In genomic region chr17:45733038-45733734, GRCm38 (mm10) we compare ENCODE assay signal across 9 mouse cellular contexts. TPM values are rescaled to one million over a fixed set of nuclear protein-coding genes. Genes with fewer than 3 reads are reported as not detected.
DNase-seq lines count a peak whose midpoint lies in the region; ATAC-seq and TF ChIP-seq lines count a peak whose summit lies in the region.
"Had no signal": no experiment of that assay in that cellular context is flagged by ENCODE, and none has a peak within 500 bp of the region (broad histone marks: within the 10 kb centered on the region; RNA-seq: fewer than 3 reads in every experiment).

No protein-coding gene starts in this region.

- TF ChIP-seq EP300 in lung, postnatal 0 days (IDR thresholded peaks at IDR 0.05), result no peak
- TF ChIP-seq EP300 in liver, embryonic 14.5 days (IDR thresholded peaks at IDR 0.05; ENCODE audit: low read depth), result no peak

- no peak overlapping the region for H3K9ac ChIP-seq in lung, postnatal 0 days (replicated peaks; ENCODE audit: low read depth)
- H3K9ac ChIP-seq in embryonic facial prominence, embryonic 12.5 days, result peak overlapping the region; percentile 55
- peak overlapping the region; percentile 71 for H3K9ac ChIP-seq in intestine, embryonic 16.5 days (ENCODE audit: low read depth, low read length)
- no peak overlapping the region for H3K9ac ChIP-seq in liver, embryonic 14.5 days (replicated peaks)

- TF ChIP-seq CTCF in lung, postnatal 0 days (IDR thresholded peaks at IDR 0.05), result no peak
- no peak for TF ChIP-seq CTCF in lung, adult 2 months (IDR thresholded peaks at IDR 0.05; ENCODE audit: insufficient read depth, low read length)
- TF ChIP-seq CTCF in liver, embryonic 14.5 days (IDR thresholded peaks at IDR 0.05; ENCODE audit: low read depth), result no peak

- no peak for ATAC-seq in lung, postnatal 0 days
- no peak for ATAC-seq in embryonic facial prominence, embryonic 12.5 days (ENCODE audit: insufficient number of reproducible peaks, insufficient read depth, low FRiP score, low TSS enrichment)
- ATAC-seq in intestine, embryonic 16.5 days, result no peak
- no peak for ATAC-seq in liver, embryonic 14.5 days (ENCODE audit: insufficient read depth)

- H3K4me2 ChIP-seq in lung, postnatal 0 days (replicated peaks; ENCODE audit: low read depth, low read length), result peak overlapping the region; percentile 65
- H3K4me2 ChIP-seq in embryonic facial prominence, embryonic 12.5 days (replicated peaks), result peak overlapping the region; percentile 79
- peak overlapping the region; percentile 92 for H3K4me2 ChIP-seq in intestine, embryonic 16.5 days (ENCODE audit: low read depth, low read length)
- peak overlapping the region; percentile 61 for H3K4me2 ChIP-seq in liver, embryonic 14.5 days (ENCODE audit: low read depth)

- no peak for DNase-seq in lung, postnatal 0 days (ENCODE audit: low spot score)
- DNase-seq in lung, adult 2 months, result no peak
- DNase-seq in liver, embryonic 14.5 days (ENCODE audit: low read depth in 3 of 3, low spot score in 3 of 3), result no peak
- DNase-seq in urinary bladder, postnatal 10 days (ENCODE audit: low spot score), result no peak
- no peak for DNase-seq in thymus, postnatal 36 days
- no peak for DNase-seq in urinary bladder, postnatal 25 days (ENCODE audit: low spot score)

- TF ChIP-seq POLR2A in lung, adult 2 months (IDR thresholded peaks at IDR 0.05; ENCODE audit: borderline replicate concordance, extremely low read depth, low read depth, low read length), result no peak

- 71% methylated on average over 19 of the region's 19 CpGs for WGBS in lung, postnatal 0 days
- 77% methylated on average over 19 of the region's 19 CpGs for WGBS in lung, adult 2 months
- 62% methylated on average over 19 of the region's 19 CpGs for WGBS in embryonic facial prominence, embryonic 12.5 days
- WGBS in intestine, embryonic 16.5 days, result 74% methylated on average over 19 of the region's 19 CpGs
- 54% methylated on average over 19 of the region's 19 CpGs for WGBS in liver, embryonic 14.5 days (ENCODE audit: insufficient replicate concordance)

- H3K36me3 ChIP-seq in lung, postnatal 0 days (ENCODE audit: insufficient read depth, low read length), result no peaks in the 10 kb centered on the region
- no peaks in the 10 kb centered on the region for H3K36me3 ChIP-seq in embryonic facial prominence, embryonic 12.5 days
- H3K36me3 ChIP-seq in intestine, embryonic 16.5 days (ENCODE audit: control insufficient read depth, insufficient read depth, low read length), result no peaks in the 10 kb centered on the region
- no peaks in the 10 kb centered on the region for H3K36me3 ChIP-seq in liver, embryonic 14.5 days (replicated peaks; ENCODE audit: control insufficient read depth, insufficient read depth, low read depth)

- no peak overlapping the region for H3K27ac ChIP-seq in lung, postnatal 0 days (ENCODE audit: low read length)
- H3K27ac ChIP-seq in embryonic facial prominence, embryonic 12.5 days, result no peak overlapping the region
- H3K27ac ChIP-seq in intestine, embryonic 16.5 days (ENCODE audit: low read length), result no peak overlapping the region; the same call in 1 of the 2 replicates
- H3K27ac ChIP-seq in liver, embryonic 14.5 days, result no peak overlapping the region

- H3K4me3 ChIP-seq in lung, postnatal 0 days (ENCODE audit: low read depth, low read length), result no peak overlapping the region
- no peak overlapping the region for H3K4me3 ChIP-seq in lung, adult 2 months (replicated peaks; ENCODE audit: extremely low read depth, low read depth, low read length)
- peak overlapping the region; percentile 26; the same call in 1 of the 2 replicates for H3K4me3 ChIP-seq in embryonic facial prominence, embryonic 12.5 days
- H3K4me3 ChIP-seq in intestine, embryonic 16.5 days (ENCODE audit: low read length), result peak overlapping the region; percentile 44; the same call in 1 of the 2 replicates
- H3K4me3 ChIP-seq in liver, embryonic 14.5 days (ENCODE audit: insufficient read depth in 1 of 2, low read depth in 2 of 2, low read length in 2 of 2), result no peak overlapping the region; a peak in 1 of 4 replicates

- peaks cover 19% of the 10 kb centered on the region; the same call in 1 of the 2 replicates for H3K4me1 ChIP-seq in lung, postnatal 0 days (ENCODE audit: insufficient read depth, low read depth, low read length)
- peaks cover 11% of the 10 kb centered on the region for H3K4me1 ChIP-seq in lung, adult 2 months (ENCODE audit: control insufficient read depth, insufficient read depth, low read length)
- H3K4me1 ChIP-seq in embryonic facial prominence, embryonic 12.5 days, result peaks cover 35% of the 10 kb centered on the region
- H3K4me1 ChIP-seq in intestine, embryonic 16.5 days (ENCODE audit: control insufficient read depth, insufficient read depth, low read length), result peaks cover 36% of the 10 kb centered on the region
- peaks cover 18 to 31% of the 10 kb centered on the region in 2 experiments for H3K4me1 ChIP-seq in liver, embryonic 14.5 days (replicated peaks; ENCODE audit: control insufficient read depth in 2 of 2, insufficient read depth in 2 of 2, low read length in 1 of 2)

- 0 out of 2 replicates have a peak, but pooled peaks cover 3% of the 10 kb centered on the region for H3K27me3 ChIP-seq in lung, postnatal 0 days (replicated peaks; ENCODE audit: insufficient read depth, low read length)
- H3K27me3 ChIP-seq in embryonic facial prominence, embryonic 12.5 days, result 0 out of 2 replicates have a peak, but pooled peaks cover 6% of the 10 kb centered on the region
- H3K27me3 ChIP-seq in intestine, embryonic 16.5 days (replicated peaks; ENCODE audit: control insufficient read depth, insufficient read depth, low read length), result peaks cover 5% of the 10 kb centered on the region; the same call in 1 of the 2 replicates
- peaks cover 16% of the 10 kb centered on the region for H3K27me3 ChIP-seq in liver, embryonic 14.5 days (ENCODE audit: control insufficient read depth, insufficient read depth, low read length)

- H3K9me3 ChIP-seq in lung, postnatal 0 days (ENCODE audit: low read length), result no peaks in the 10 kb centered on the region
- H3K9me3 ChIP-seq in embryonic facial prominence, embryonic 12.5 days, result no peaks in the 10 kb centered on the region
- no peaks in the 10 kb centered on the region for H3K9me3 ChIP-seq in intestine, embryonic 16.5 days (ENCODE audit: control insufficient read depth, low read length)
- no peaks in the 10 kb centered on the region for H3K9me3 ChIP-seq in liver, embryonic 14.5 days (ENCODE audit: control insufficient read depth, low read length)

RNA-seq across cellular contexts. Expression of gene 1600014C23Rik, which starts 0.5 kb away (rescaled TPM):
- polyA plus RNA-seq in lung, postnatal 0 days (2015; fragmentation: Nextera tagmentation; extraction: Ambion mirVana), result not detected in 2 replicates
- not detected in 2 replicates for polyA plus RNA-seq in lung, adult 2 months (2012; rRNA removed)
- polyA plus RNA-seq in embryonic facial prominence, embryonic 12.5 days (2016; fragmentation: Nextera tagmentation; extraction: Ambion mirVana), result 0.47 TPM in 1 of 2 replicates, not detected in the other
- 0.76 TPM in 1 of 2 replicates, not detected in the other for polyA plus RNA-seq in intestine, embryonic 16.5 days (2015; fragmentation: Nextera tagmentation; extraction: Ambion mirVana)
- not detected in 2 replicates for polyA plus RNA-seq in liver, embryonic 14.5 days (2012; rRNA removed)
- not detected in 2 replicates for polyA plus RNA-seq in liver, embryonic 14.5 days (2014; fragmentation: Nextera tagmentation; extraction: Ambion mirVana)
- polyA plus RNA-seq: large intestine, adult 2 months had no signal

RNA-seq across cellular contexts. Expression of gene Tmem63b, which starts 46.5 kb away (rescaled TPM):
- 78.5 and 88.2 TPM in 2 replicates for polyA plus RNA-seq in lung, postnatal 0 days (2015; fragmentation: Nextera tagmentation; extraction: Ambion mirVana)
- polyA plus RNA-seq in lung, adult 2 months (2012; rRNA removed), result 163 and 173 TPM in 2 replicates
- 43.1 and 45.4 TPM in 2 replicates for polyA plus RNA-seq in embryonic facial prominence, embryonic 12.5 days (2016; fragmentation: Nextera tagmentation; extraction: Ambion mirVana)
- 31.7 and 31.9 TPM in 2 replicates for polyA plus RNA-seq in intestine, embryonic 16.5 days (2015; fragmentation: Nextera tagmentation; extraction: Ambion mirVana)
- polyA plus RNA-seq in liver, embryonic 14.5 days (2012; rRNA removed), result 10.4 and 11.0 TPM in 2 replicates
- polyA plus RNA-seq in liver, embryonic 14.5 days (2014; fragmentation: Nextera tagmentation; extraction: Ambion mirVana), result 4.1 and 5.4 TPM in 2 replicates

RNA-seq across cellular contexts. Expression of gene Mrpl14, which starts 47.1 kb away (rescaled TPM):
- 224 and 234 TPM in 2 replicates for polyA plus RNA-seq in lung, postnatal 0 days (2015; fragmentation: Nextera tagmentation; extraction: Ambion mirVana)
- polyA plus RNA-seq in lung, adult 2 months (2012; rRNA removed), result 131 and 171 TPM in 2 replicates
- 137 and 153 TPM in 2 replicates for polyA plus RNA-seq in embryonic facial prominence, embryonic 12.5 days (2016; fragmentation: Nextera tagmentation; extraction: Ambion mirVana)
- polyA plus RNA-seq in intestine, embryonic 16.5 days (2015; fragmentation: Nextera tagmentation; extraction: Ambion mirVana), result 149 and 154 TPM in 2 replicates
- polyA plus RNA-seq in liver, embryonic 14.5 days (2012; rRNA removed), result 60.8 and 82.6 TPM in 2 replicates
- polyA plus RNA-seq in liver, embryonic 14.5 days (2014; fragmentation: Nextera tagmentation; extraction: Ambion mirVana), result 142 and 148 TPM in 2 replicates

Comparison
In these comparisons a context has a peak if more than half of its experiments do, and no peak if none do; other contexts are left out.
1. H3K4me3 ChIP-seq: peak in embryonic facial prominence, embryonic 12.5 days (single experiment) and intestine, embryonic 16.5 days (single experiment); none in lung, postnatal 0 days (single experiment), lung, adult 2 months (single experiment) and liver, embryonic 14.5 days (0 of 2).
2. H3K9ac ChIP-seq: peak in embryonic facial prominence, embryonic 12.5 days (single experiment) and intestine, embryonic 16.5 days (single experiment); none in lung, postnatal 0 days (single experiment) and liver, embryonic 14.5 days (single experiment).
3. Peak in every context shown above with its lines, with median percentiles within 50 percentile points of each other: H3K4me2 ChIP-seq.